Mouse (Mus musculus): ENCODE measurements around the gene Gm11111.
"Not testable (repeated sequence)": the region's sequence is repeated elsewhere in the genome, so short reads cannot be mapped to it uniquely, and the experiment has no call there.

The Gm11111 gene

DNA sequence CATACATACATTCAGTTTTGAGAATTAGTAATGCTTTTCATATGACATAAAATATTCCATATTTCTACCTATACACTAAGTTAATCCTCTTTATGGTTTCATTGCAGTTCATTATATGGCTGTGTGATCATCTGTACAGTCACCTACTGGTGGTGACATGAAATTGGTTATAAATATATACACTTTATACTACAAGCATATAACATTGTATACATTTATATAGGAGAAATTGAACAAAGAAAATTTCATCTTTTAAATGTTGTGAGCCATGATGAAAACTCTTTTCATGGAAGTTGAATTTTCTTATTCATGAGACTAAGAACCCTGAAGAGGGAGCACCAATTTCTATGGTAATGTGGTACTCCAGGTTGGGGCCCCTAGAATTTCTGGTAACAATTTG is at the start of gene Gm11111:
Gene Gm11111 (plus strand): TSS at position 301 of the 400 bp plus-strand sequence.
- no peak for DNase-seq (ENCODE audit: low spot score)

DNA sequence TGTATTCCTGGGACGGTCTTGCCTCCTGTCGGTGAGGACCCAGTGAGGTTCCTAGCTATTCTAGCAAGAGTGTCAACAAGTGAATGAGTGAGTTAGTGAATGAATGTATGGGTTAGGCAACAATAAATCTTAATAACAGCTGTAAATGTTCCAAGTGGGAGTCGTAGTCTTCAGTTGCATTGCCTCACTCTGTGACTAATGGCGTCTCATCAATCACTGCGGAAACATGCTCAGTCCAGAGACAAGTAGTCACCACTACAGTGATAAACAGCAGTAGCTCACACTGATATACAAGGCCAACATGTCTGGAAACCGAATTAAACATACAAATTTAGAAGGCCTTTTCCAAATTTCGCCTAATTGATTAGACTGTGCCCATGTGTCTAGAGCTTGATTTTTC is 36.3 kb upstream of the Gm11111 start:
- DNase-seq (ENCODE audit: low spot score), result no peak

DNA sequence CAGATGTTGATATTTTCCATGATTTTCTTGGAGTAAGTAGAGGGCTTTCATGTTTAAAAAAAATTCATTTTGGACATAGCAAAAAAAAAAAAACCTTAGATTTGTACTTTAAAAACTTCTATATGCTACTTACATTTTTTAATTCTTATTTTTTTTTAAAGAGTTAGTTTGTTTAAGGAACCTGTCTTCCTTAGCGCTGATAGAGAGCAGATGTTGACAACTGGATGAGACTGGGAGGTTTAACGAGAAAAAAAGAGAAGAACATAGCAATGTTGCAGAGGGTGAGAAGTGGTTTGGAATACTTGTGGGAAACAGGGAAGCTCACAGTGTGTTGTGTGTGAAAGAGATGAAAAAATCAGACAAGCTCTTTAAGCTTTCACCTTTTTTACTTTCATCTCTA is 32.4 kb upstream of the Gm11111 start:
- DNase-seq (ENCODE audit: low spot score), result no peak

DNA sequence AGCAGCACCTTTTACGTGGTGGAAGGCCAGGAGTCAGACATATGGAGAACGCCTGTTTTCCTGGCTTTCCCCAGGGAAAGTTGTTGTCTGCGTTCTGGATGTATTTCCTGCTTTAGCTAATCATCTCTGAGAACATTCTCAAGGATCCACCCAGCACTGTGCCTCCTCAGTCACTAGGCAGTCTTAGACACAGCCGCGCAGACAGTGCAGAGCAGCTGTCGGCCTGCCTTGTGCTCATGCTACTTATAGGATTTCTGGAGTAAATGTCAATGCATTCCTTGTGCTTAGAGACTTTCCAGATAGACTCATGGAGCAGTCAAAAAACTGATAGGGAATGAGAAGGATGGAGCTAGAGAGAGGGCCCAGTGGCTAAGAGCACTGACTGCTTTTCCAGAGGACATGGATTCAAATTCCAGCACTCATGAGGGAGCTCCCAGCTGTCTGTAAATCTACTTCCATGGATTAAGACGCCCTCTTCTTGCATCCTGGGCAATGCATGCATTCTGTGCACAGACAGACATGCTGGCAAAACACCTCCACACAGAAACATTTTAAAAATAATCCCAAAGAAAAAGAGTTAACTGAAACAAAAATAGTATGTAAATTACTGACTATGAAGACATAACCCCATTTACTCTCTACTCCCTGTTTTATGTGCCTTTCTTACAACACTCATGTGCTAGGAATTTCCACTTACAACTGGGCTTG is 30.1 kb upstream of the Gm11111 start:
- no peak for DNase-seq (ENCODE audit: low spot score)

DNA sequence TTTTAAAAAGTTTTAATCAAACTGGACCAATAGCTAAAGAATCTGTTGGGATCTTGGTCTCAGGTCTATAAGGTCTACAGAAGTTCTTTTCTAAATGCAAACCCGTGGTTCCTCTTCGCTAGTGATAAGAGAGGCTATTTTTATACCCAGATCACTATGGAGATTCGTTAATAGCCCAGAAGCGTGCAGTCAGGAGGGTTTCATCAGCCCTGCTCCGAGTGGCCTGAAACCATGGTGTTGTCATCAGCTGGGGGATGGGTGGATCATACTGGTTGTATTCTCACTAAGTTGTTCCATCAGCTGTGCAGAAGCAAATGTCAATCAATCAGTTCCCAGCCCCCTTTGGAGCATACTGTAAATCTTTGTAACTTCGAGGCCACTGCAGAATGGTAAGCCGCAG is 29.4 kb upstream of the Gm11111 start:
- no peak for DNase-seq (ENCODE audit: low spot score)

DNA sequence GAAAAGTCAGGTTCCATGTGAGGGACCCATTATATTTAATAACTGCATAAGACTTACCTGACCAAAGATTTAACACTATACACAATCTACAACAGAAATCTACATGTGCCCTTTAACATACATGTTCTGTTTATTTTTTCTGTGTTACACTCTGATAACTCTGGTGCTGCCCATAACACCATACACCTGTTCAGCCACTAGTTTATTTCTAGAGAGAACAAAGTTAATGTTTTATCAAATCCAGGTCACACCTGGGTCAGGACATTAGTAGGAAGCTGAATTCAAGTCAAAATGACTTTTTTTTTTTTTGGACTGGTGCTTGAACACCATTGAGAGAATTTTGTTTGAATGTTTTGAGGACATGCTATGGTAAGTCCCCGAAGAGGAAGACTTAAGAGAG is 28.7 kb upstream of the Gm11111 start:
- no peak for DNase-seq (ENCODE audit: low spot score)

DNA sequence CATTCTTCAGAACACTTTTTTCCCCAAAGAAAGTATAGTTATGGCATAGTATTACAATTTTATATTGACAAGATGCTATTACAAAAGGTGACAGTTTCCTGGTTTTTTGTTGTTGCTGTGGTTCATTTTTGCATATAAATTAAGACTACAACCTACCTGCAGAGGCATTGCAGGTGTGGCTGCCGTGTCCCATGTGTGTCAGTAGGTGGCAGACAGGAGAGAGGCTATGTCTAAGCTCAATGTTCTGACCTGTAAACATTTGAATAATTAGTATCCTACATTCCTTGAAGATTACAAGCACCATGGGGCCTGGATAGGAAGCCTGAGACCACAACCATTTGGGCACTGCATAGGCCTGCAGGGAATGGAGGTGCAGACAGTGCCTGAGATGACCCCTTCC is 11.2 kb upstream of the Gm11111 start:
- DNase-seq (ENCODE audit: low spot score), result no peak

DNA sequence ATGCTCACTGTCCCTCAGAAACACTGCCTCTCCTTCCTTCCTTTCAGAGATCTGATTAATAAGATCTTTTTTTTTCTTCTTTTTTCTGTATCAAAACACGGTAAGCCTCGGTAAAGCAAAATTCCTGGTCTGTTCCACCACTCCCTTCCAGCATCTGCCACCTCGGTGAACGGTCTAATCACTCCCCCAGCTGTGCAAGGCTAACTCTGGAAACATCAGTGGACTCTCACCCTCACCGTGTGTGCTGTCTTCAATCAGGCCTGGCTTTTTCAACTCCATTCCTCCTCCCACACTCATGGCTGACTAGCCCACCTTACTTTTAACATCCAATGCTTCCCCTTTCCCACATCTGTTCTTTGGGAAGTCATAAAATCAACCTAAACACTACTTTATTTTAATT is 2.2 kb upstream of the Gm11111 start:
- DNase-seq (ENCODE audit: low spot score), result no peak

DNA sequence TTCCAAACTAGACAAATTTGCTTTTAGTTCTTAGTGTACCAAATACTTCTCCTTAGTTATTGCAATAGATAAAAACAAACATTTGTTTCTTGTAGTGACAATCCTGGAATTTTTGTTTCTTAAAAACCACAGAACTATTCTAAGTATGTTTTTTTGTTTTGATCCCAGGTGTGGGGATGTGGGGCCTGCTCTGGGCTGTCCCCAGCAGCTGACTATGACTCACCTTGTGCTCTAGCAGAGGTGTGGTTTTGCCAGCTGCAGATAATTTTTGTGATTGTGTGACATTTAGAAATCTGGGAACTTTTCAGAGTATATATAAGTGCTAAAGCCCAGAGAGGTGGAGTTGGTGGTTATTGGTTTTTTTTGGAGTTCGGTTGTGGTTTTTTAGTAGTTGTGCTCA is 1.6 kb upstream of the Gm11111 start:
- DNase-seq (ENCODE audit: low spot score), result no peak

DNA sequence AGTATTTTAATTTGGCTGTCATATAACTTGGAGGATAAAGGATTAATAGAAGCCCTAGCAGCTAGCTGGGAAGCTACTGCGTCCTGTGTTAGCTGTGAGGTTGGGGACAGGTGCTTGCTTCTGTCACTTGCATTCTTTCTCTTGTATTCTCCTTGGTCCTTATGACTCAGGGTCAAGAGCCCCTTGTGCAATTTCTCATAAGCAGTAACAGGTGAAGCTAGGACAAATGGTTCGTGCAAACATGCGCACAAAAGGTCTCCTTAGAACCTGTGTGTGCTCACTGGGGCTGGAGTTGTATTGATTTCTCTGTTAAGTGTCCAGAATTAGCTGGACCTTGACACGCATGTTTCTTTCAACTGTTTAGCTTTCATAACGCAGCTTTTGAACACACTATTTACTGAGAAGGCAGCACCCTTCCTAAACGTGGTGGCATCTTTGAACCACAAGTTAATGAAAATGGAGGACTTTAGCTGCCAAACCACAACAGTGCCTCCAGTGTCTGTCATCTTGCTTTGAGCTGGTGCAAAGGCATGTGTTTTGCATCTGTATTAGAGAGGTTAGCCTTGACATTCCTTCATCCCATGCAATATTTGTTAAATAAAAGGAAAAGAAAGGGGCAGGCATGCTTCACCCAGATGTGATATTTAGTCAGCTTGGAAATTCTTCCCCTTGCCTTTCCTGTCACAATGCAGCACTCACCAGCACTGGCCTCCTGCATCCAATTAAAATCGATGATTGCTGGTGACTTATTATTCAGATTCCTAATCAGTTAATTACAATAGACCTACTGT is 511 bp downstream of the Gm11111 start:
- no peak for DNase-seq (ENCODE audit: low spot score)

DNA sequence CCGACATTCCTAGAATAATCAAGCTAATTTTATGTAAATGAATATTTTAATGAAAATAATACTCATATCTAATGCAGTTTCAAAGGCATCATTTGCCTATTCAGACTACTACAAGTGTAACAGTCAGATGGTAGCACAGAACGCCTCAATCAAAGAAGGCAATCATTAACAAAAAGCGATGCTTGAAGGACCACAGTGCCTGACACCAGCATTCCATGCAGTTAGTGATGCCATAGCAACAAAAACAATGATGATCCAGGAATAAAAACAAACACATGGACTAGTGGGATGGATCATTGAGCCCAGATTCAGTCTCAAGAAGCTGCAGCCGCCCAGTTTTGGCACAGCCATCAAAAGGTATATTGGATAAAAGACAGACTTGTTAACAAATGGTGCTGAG is 8.8 kb downstream of the Gm11111 start:
- no peak for DNase-seq (ENCODE audit: low spot score)

DNA sequence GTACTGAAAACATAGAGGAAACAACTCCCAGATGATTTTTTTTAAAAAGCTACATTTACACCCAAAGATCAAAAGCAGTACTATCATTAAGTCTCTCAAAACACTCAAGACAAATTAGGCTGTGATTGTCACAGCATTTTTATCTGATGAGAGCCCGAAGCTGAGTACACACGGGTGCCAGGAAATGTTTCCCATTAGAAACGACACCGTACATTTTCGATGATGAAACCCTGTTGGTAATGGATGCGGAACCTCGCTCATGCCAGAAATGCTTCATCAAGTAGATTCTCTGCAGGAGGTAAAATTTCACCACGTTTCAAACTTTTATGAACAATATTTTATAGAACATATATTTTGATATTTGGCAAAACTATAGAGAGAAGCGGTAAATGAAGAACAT is 10.3 kb downstream of the Gm11111 start:
- no peak for DNase-seq (ENCODE audit: low spot score)

DNA sequence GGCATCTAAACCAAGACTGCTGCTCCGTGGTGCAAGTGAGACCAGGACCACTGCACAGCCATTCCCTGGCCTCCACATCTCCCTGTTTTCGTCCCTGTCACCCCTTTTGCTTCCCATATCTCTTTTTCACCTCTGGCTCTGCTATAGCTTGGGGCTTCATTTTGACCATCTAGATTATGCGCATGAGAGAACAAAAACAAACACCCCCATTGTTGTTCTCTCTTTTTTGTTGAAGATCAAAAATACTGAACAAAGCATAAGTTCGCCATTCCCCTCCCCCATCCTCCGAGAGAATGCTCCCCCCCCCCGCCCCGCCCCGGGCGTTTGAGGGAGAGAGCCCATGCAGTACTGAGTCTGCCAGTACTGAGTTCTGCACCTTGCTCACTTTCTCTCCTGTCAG is 11.3 kb downstream of the Gm11111 start:
- DNase-seq (ENCODE audit: low spot score), result no peak

DNA sequence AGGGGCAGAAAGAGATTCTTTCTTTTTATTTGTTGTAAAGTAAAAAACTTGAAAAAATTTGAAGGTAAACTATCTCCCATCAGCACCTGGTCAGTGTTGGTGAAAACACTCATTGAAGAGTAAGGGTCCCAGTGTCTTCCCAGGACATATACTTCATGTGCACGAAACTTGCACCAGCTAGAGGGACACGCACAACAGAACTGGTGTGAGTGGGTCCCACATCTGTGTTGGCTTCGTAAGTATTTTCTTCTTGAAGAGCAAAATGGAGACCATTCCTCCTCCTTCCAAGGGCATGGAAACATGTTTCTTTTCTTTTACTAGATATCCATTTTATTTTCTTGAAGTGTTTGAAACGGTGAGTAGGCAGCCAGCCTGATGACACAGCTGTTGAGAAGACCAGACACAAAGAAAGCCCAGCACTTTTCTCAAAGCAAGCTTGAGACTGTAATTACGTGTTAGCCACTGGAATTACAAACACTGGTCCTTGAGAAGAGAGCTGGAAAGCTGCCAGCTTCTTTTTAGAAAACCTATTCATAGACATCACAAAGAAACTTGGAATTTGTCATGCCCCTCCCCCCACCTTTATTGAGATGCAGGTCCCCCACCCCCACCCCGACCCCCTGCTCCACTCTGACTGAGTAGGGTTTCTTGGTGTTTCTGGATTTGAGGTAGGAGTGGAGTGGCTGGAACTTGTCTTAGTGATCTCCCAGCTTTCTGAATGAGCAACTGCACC is 14.1 kb downstream of the Gm11111 start:
- no peak for DNase-seq (ENCODE audit: low spot score)

DNA sequence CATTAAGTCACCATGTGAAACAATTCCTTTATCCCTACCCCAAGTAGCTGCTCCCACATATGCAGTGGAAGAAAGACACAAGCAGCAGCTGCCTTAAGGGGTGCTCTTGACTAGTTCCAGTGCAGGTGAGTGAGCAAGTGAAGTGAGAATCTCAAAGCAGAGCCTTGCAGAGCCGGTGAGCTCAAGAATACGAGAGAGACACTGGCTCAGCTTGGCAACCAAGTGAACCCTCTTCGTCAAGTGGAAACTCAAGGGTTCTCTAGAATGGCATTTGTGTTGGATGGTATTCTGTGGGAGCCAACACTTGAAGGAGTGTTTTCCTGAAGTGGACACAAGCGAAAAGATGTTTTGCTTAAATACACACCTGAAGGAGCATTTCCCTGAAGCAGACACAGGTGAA is 16.0 kb downstream of the Gm11111 start:
- no peak for DNase-seq (ENCODE audit: low spot score)

DNA sequence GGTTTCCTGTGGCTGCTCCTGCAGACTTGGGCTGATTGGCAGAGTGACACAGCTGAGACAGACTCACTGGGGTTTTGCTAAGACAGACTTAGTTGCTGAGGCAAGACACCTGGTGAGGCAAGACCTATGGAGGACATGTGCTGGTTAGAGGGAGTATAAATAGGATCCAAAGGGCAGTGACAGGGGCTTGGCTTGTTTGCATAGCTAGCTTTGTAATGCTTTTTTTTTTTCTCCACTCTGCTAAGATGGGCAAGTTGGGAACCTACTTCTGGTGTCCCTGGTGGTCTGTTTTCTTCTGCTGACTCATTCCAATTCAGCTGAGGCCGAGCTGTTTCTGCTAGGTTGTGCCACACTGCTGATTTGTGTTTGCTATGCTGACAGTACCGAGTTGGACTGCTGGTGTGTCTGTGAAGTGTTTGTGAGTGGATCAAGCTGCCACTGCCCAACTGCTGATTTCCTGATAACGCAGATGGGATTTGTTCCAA is 16.6 kb downstream of the Gm11111 start:
- no peak for DNase-seq (ENCODE audit: low spot score)

DNA sequence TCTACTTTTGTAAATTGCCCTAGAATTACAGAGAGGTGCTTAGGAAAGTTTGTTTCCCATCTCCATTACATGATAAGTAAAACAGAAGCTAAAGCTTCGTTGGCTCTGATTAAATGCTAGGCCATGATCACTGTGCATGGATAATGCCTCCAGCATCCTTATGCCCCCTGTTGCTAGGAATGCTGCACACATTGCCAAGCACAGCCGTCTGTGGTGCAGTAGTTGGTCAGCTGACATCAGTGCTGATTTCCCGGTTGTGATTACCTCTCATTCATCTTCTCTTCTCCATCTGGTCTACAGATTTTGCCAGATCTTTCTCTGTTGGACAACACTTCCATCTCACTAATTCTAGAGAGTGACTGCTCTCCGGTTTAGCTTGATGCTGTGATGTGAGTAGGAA is 19.9 kb downstream of the Gm11111 start:
- DNase-seq (ENCODE audit: low spot score), result no peak

DNA sequence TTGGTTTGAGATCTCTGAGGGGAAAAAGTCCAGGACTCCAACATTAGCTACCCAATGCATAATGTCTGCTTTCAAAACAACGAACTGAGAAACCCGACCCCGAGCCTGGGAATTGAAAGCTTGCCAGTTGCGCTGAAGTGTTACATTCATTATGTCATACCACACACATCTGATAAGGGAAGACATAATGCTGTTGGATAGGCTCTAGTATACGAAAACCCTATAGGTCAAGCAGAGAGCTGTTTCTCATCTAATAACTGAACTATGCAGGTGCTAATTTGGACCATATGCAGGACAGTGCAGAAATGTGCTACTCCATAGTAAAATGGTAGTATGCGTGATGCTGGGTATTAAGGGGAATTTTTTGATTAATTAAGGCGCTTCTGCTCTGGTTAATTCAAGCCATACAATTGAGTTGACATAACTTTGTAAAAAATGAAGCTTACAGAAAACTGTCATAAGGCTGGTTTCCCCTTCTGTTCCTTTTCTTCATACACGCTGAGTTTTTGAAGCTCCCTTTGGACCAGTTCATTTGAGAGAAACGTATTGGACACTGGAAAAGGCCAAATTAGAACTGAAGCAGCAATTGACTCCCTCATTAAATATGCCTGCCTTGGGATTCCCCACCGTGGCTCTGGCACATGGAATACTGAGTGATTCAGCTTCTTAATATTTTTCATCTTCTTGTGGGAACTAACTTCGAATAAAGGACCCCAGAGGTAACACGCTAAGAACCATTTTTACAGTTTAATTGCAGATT is 22.4 kb downstream of the Gm11111 start:
- DNase-seq (ENCODE audit: low spot score), result no peak

DNA sequence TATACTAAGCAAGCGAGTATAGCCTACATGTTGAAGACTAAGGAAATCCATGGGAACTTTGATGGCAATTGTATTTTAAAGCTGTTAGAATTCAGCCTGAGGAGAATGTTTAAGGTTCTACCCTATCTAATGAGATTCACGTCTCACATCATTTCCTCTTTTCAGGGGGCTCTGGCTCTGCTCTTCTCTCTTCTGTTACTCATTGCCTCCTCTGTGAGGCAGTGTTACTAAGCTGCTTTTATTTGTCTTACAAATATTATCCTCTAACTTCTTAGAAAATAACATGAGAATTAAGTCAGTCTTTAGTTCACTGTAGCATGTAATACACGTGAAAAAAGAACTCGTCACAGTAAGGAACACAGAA is 23.0 kb downstream of the Gm11111 start:
- DNase-seq (ENCODE audit: low spot score), result no peak

DNA sequence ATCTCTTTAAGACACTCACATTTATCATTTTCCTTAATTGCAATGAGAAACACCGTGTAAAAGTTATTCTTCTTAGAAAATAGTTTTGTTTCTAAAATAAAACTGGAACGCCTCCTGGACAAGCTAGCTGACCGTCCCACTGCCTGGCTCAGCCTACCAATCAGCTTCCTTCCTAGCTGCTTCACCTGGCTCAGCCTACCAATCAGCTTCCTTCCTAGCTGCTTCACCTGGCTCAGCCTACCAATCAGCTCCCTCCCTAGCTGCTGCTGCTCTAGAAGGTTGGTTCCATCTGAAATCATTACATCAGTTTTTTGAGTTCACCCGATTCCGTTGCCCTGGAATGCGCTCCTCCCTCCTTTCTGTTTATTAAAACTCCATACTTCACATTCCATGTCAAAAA is 24.0 kb downstream of the Gm11111 start:
- not testable (repeated sequence) for DNase-seq (ENCODE audit: low spot score)

DNA sequence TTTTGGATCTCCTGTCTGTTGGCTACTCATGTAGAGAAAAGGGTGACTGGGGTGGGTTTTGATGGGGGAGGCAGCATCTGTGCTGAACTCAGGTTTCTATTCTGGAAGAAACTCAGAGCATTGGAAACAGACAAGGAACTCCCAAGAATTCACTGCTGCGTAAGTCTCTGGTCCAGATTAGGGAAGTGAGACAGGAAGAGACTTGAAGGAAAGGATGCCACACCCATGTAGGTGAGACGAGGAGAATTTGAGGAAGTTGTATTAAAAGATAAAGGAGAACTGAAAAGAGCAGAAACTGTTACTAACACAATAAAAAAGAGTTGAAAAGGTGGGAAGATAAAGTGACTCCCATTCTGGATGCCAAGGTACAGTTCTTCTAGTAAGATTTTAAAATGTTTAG is 25.9 kb downstream of the Gm11111 start:
- DNase-seq (ENCODE audit: low spot score), result no peak

DNA sequence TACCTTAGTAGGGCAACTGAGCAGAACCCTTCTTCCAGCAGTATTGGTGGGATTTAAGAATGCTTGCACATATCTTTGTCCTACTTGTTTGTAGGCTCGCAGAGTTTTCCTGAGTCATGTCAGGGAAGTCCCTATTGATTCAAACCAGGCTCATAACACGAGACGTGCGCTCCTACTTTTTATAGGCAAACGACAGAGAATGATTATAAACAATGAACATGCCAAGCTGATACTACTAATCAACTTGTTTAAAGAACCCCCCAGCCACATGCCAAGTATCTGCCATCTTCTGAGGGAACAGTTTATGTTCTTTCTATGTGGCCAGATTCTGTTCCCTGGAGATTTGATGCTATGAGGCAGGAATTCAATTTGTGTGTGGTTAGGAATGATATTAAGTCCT is 28.3 kb downstream of the Gm11111 start:
- no peak for DNase-seq (ENCODE audit: low spot score)

Data from ovary, postnatal 14 days (tissue).